Mouse (Mus musculus) myocyte (in vitro differentiated cells): ENCODE results near the gene Pde4a. TPM values are rescaled to one million over a fixed set of nuclear protein-coding genes. Genes with fewer than 3 reads are reported as not detected.

Experiments
- H3K27me3 ChIP-seq: one replicate; pipeline ENCODE4 v1.6.1; 2011; ENCODE audit not compliant: control insufficient read depth, insufficient read depth, insufficient read length
- H3K36me3 ChIP-seq: one replicate; pipeline ENCODE4 v1.6.1; 2011; ENCODE audit not compliant: control insufficient read depth, insufficient read depth
- H3K4me2 ChIP-seq: one replicate; pipeline ENCODE4 v1.6.1; 2011; ENCODE audit warnings: low read depth, control low read depth
- H3K4me3 ChIP-seq: one replicate; pipeline ENCODE4 v1.5.1; 2011; ENCODE audit warnings: mild to moderate bottlenecking, control low read depth, moderate library complexity
- H3K79me2 ChIP-seq: one replicate; pipeline ENCODE4 v1.6.1; 2011; ENCODE audit not compliant: control insufficient read depth, insufficient read depth
- H3ac ChIP-seq: one replicate; pipeline ENCODE4 v1.6.1; 2011; ENCODE audit not compliant: control insufficient read depth, insufficient read length
- CEBPB ChIP-seq: IDR thresholded peaks from 2 replicates; pipeline ENCODE4 v1.6.1; 2011; ENCODE audit warnings: mild to moderate bottlenecking, moderate library complexity; ENCODE audit not compliant: poor library complexity, insufficient read depth, severe bottlenecking
- E2F4 ChIP-seq: IDR thresholded peaks from one replicate; pipeline ENCODE4 v1.6.1; 2011; ENCODE audit warnings: mild to moderate bottlenecking, control low read depth, moderate library complexity; ENCODE audit not compliant: insufficient read depth
- MAX ChIP-seq: IDR thresholded peaks from one replicate; pipeline ENCODE4 v1.6.1; 2011; ENCODE audit warnings: low read depth, mild to moderate bottlenecking, control low read depth
- MYOD1 ChIP-seq, 3 experiments: IDR thresholded peaks; one replicate each; pipeline ENCODE4 v1.6.1; 2011; ENCODE audit warnings: control low read depth in 2 of 3, low read depth in 2 of 3, mild to moderate bottlenecking in 2 of 3, moderate library complexity in 1 of 3; ENCODE audit not compliant: insufficient read length in 2 of 3, control insufficient read depth in 1 of 3
- MYOG ChIP-seq, 3 experiments: IDR thresholded peaks; one replicate each; pipeline ENCODE4 v1.6.1; 2011; ENCODE audit warnings: control low read depth in 2 of 3, low read depth in 2 of 3, mild to moderate bottlenecking in 2 of 3; ENCODE audit not compliant: insufficient read length in 2 of 3, control insufficient read depth in 1 of 3, insufficient read depth in 1 of 3
- POLR2A ChIP-seq: IDR thresholded peaks from one replicate; pipeline ENCODE4 v1.6.1; 2011; ENCODE audit warnings: low read depth, mild to moderate bottlenecking, control low read depth, moderate library complexity; ENCODE audit not compliant: insufficient read length
- POLR2AphosphoS2 ChIP-seq: IDR thresholded peaks from one replicate; pipeline ENCODE4 v1.6.1; 2011; ENCODE audit warnings: low read depth, control low read depth; ENCODE audit not compliant: insufficient read length
- REST ChIP-seq: IDR thresholded peaks from one replicate; pipeline ENCODE4 v1.6.1; 2011; ENCODE audit warnings: mild to moderate bottlenecking, control low read depth, moderate library complexity; ENCODE audit not compliant: insufficient read depth, insufficient read length
- SRF ChIP-seq: IDR thresholded peaks from one replicate; pipeline ENCODE4 v1.6.1; 2011; ENCODE audit warnings: low read depth; ENCODE audit not compliant: control insufficient read depth, insufficient read length
- TCF12 ChIP-seq: IDR thresholded peaks from one replicate; pipeline ENCODE4 v1.6.1; 2011; ENCODE audit warnings: mild to moderate bottlenecking, control low read depth; ENCODE audit not compliant: poor library complexity, insufficient read depth, severe bottlenecking
- TCF3 ChIP-seq: IDR thresholded peaks from one replicate; pipeline ENCODE4 v1.6.1; 2011; ENCODE audit warnings: low read depth, control low read depth; ENCODE audit not compliant: insufficient read length
- USF1 ChIP-seq: IDR thresholded peaks from one replicate; pipeline ENCODE4 v1.6.1; 2011; ENCODE audit warnings: low read depth, mild to moderate bottlenecking, control low read depth, moderate library complexity
- polyA plus RNA-seq: library from polyadenylated mRNA; unstranded; fragments of >200 nt; fragmentation: generic; extraction: Trizol; gene quantifications from one replicate; pipeline ENCODE4 v1.2.1, GENCODE M21; 2012; ENCODE audit warnings: missing spikeins

Gene Pde4a
- polyA plus RNA-seq, 1 experiment = 3.6 TPM

DNA sequence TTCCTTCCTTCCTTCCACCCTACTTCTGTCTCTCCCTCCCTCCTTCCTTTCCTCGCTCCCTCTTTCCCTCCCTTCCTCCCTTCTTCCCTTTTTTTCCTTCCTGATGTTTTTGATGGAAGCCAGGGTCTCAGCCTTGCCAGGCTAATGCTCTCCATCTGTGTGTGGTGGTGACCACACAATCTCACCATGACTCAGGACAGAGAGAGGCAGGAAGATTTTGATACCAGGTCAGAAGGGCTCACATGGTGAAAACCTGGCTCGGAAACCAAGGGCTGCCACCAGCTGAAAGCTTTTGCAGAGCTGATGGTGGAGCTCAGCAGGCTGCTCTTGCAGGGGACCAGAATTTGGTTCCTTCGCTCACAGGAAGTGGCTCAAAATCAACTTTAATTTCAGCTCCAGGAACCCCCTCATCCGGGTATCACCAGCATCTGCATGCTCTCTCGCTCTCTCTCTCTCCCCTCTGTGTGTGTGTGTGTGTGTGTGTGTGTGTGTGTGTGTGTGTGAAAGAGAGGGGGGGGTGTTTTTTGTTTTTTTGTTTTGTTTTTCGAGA lies 95.1 kb downstream of the Pde4a start:
- Histone ChIP-seq H3K4me2 (no peak overlapping the region), H3K79me2 (peaks cover 3% of the 10 kb centered on the region), H3K4me3 (no peak overlapping the region), H3K27me3 (no peaks in the 10 kb centered on the region), H3K36me3 (no peaks in the 10 kb centered on the region), H3ac (no peak overlapping the region)
- TF ChIP-seq MYOG (IDR thresholded peaks at IDR 0.05; ENCODE audit: control insufficient read depth in 1 of 3, insufficient read depth in 1 of 3, insufficient read length in 2 of 3, low read depth in 2 of 3) (no peak), TCF12 (no peak), POLR2AphosphoS2 (no peak), TCF3 (no peak), E2F4 (no peak), SRF (no peak)

DNA sequence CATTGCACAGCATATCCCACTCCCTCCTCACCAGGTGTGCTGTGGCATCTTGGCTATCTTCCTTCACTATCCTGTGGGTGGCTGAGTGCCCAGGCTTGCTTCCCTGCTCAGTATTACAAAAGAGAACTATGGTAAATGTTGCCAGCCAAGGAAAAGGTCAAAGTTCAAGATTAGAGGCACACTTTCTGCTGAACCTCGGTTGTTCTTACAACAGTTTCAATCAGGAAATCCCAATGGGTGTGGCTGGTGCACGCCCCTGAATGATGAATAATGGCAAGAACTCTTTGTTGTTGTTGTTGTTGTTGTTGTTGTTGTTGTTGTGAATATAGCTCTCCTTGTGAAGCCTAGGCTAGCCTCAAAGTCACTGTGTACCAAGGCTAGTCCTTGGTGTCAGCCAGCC lies 96.3 kb downstream of the Pde4a start:
- Histone ChIP-seq H3K79me2 (peaks cover 16% of the 10 kb centered on the region), H3K4me3 (no peak overlapping the region), H3ac (no peak overlapping the region), H3K36me3 (no peaks in the 10 kb centered on the region), H3K27me3 (no peaks in the 10 kb centered on the region), H3K4me2 (no peak overlapping the region)
- TF ChIP-seq MYOG (IDR thresholded peaks at IDR 0.05; ENCODE audit: control insufficient read depth in 1 of 3, insufficient read depth in 1 of 3, insufficient read length in 2 of 3, low read depth in 2 of 3) (no peak), TCF3 (no peak), REST (no peak), E2F4 (no peak), MAX (no peak), USF1 (no peak), POLR2AphosphoS2 (no peak), SRF (no peak), POLR2A (no peak), TCF12 (no peak), CEBPB (no peak), MYOD1 (IDR thresholded peaks at IDR 0.05; ENCODE audit: control insufficient read depth in 1 of 3, insufficient read length in 2 of 3, low read depth in 2 of 3) (no peak)

Other genes with a start within 250 kb of the Pde4a start
- 22.1 TPM for gene Dnmt1, start 205.8 kb upstream of the Pde4a start, polyA plus RNA-seq
- 5.5 TPM for gene S1pr2, start 188.9 kb upstream of the Pde4a start, polyA plus RNA-seq
- 110 TPM for gene Mrpl4, start 163.0 kb upstream of the Pde4a start, polyA plus RNA-seq
- 0.06 TPM for gene Icam1, start 149.7 kb upstream of the Pde4a start, polyA plus RNA-seq
- 0.73 TPM for gene Icam4, start 136.3 kb upstream of the Pde4a start, polyA plus RNA-seq
- gene Icam5, start 133.6 kb upstream of the Pde4a start, polyA plus RNA-seq = 0.25 TPM
- 0.26 TPM for gene Zglp1, start 98.6 kb upstream of the Pde4a start, polyA plus RNA-seq
- gene Gm49373, start 92.6 kb upstream of the Pde4a start, polyA plus RNA-seq = 0.42 TPM
- gene Fdx1l, start 92.1 kb upstream of the Pde4a start, polyA plus RNA-seq = 75.0 TPM
- 2.2 TPM for gene Gm38431, start 73.7 kb upstream of the Pde4a start, polyA plus RNA-seq
- gene Raver1, start 73.7 kb upstream of the Pde4a start, polyA plus RNA-seq = 24.6 TPM
- gene Tyk2, start 34.5 kb upstream of the Pde4a start, polyA plus RNA-seq = 11.4 TPM
- gene Cdc37, start 15.7 kb upstream of the Pde4a start, polyA plus RNA-seq = 288 TPM
- gene Keap1, start 73.6 kb downstream of the Pde4a start, polyA plus RNA-seq = 34.1 TPM
- 0.22 TPM for gene S1pr5, start 82.7 kb downstream of the Pde4a start, polyA plus RNA-seq
- 39.8 TPM for gene Atg4d, start 99.6 kb downstream of the Pde4a start, polyA plus RNA-seq
- gene Kri1, start 122.3 kb downstream of the Pde4a start, polyA plus RNA-seq = 31.4 TPM
- gene Cdkn2d, start 125.7 kb downstream of the Pde4a start, polyA plus RNA-seq = 53.2 TPM
- gene Ap1m2, start 146.6 kb downstream of the Pde4a start, polyA plus RNA-seq = not detected
- 173 TPM for gene Slc44a2, start 155.0 kb downstream of the Pde4a start, polyA plus RNA-seq
- 56.6 TPM for gene Ilf3, start 202.2 kb downstream of the Pde4a start, polyA plus RNA-seq
- gene Qtrt1, start 246.1 kb downstream of the Pde4a start, polyA plus RNA-seq = 55.3 TPM